Mouse (Mus musculus): ENCODE measurements at regions not wholly inside any gene's neighbourhood (a gene's known extent, or its start where the extent isn't known, plus 50 kb on each side); places are given as distances from the start of the nearest gene placed in this dataset.

- DNase-seq, result no peak
Measured at GRCm38 (mm10) chr4:83986951-83987822, 461.8 kb downstream of the Ccdc171 start.

GRCm38 (mm10) chr4:83987846-83988245 lies 462.5 kb downstream of the Ccdc171 start:
- no peak for DNase-seq

DNA sequence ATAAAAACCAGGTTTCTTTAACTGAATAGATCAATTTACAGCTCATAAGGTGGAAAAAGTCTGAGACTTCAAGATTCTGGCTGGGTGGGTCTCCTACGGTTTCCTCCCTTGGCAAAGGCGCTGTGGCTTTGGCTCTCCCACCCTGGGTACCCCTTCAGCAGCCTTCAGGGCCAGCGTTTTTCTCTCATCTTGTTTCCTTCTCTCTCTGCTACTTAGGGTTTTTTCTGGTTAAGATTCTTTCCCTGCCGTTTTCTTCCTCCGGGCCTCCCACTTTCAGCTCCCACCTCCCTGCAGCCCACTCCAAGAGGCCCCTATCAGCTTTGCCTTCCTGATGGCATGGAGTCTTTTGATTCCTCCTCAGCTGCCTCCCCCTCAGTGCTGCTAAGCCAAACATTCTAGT lies 463.0 kb downstream of the Ccdc171 start:
- no peak for DNase-seq

- no peak for DNase-seq
Measured at GRCm38 (mm10) chr4:83990126-83990989, 465.0 kb downstream of the Ccdc171 start.

DNA sequence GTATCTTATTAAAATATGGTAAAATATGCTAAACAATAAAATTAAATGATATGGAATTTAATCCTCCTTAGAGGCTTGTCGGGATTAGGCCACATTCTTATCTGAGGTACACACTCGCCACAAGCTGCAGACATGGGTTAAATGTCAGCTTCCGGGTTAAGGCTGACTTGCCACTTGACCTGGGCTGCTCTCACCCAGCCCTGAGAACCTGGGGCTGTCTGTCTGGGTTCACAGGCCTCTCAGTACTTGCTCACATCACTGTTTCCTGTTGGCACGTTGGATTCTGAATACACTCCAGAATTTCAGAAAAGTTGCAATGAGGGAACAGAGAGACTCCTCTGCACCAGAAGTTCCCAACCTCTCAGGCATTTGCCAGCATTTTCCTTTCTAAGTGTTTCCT lies 465.9 kb downstream of the Ccdc171 start:
- DNase-seq, result no peak

DNA sequence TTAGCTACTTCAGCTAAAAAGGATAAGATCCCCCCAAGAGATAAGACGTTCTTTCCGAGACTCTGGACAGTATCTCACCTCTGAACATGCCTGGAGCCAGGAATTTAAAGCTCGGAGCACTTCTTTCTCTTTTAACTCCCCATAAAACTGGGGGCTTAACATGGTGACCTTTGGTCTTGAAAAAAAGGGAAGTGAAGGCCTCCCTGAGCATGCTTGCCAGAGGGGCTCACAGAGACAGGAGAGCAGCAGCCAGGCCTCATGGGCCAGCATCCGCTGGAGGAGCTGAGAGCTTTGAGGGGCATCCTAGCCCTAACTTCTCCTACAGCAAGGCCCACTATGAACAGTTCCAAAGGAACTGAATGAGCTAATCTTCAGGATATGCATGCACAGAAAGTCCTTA lies 471.7 kb downstream of the Ccdc171 start:
- DNase-seq, result no peak

DNA sequence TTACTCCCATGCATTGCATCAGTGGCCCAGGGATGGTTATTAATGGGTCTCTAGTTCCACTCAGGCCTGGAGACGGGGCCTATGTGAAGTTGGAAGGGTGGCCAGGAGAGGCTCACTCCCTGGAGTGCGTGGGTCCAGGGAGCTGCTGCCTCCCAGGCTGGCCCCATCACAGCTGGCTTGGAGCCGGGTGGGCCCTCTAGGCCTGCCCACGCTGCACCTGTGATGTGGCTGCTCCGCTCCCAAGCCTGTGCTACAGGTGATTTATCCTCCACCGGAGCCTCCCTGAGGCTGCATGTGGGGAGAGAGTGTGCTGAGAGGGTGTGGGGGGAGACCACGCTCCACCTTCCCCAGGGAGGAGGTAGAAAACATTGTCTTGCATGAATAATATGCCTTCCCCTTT lies 476.3 kb downstream of the Ccdc171 start:
- DNase-seq, result no peak

DNA sequence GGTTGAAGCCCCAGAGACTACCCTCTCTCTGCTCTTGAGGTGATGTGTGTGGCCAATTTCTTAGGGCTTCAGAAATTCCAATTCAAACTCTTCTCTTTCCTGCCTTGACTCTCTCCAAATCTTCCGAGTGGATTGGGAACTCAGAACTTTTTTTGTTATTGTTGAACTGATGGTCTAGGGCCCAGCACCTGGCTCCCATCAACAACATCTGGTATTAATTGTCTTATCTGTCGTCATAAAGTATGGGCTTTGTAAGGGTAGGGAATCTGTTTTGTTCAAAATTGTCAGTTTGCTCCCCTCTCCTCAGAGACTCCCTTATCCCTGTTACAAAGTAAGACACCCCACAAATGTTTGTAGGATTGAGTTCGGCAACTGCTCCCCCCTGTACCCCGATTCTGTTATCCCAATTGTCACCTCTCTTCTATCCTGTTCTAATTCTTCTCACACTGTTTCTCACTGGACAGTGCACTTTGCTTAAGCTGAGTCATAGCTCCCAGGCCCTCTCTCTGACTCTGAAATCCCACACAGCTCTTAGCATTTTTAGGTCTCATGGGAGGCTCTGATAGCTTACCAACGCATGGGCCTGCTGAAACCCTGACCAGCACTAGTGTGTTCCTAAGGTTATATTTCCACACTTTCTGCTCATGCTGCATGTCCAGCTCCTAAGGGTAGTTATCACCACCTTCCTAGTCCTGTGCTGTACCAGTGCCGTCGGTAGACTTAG lies 478.9 kb downstream of the Ccdc171 start:
- DNase-seq, result no peak

- DNase-seq, result no peak
Measured at GRCm38 (mm10) chr4:84004786-84005382, 479.5 kb downstream of the Ccdc171 start.

DNA sequence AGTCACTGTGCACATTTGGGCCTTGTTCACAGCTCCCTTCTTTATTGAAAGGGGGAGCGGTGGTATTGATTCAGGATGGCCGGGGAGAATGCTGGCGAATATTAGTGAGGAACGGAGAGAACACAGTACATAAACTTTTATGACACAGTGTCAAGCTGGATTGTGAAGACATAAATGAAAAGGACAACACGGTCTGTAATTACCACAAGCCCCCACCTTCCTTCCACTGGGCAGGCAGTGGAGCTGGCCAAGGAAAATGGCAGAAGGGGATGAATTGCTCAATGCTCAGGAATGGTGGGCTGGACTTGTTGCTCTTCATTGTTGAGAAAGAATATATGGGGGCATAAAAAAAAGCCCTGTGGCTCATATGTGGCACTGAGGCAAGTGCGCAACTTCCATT lies 486.6 kb downstream of the Ccdc171 start:
- no peak for DNase-seq

- no peak for DNase-seq
Measured at GRCm38 (mm10) chr4:84015139-84015538, 489.8 kb downstream of the Ccdc171 start.

GRCm38 (mm10) chr4:84015552-84016169 lies 490.3 kb downstream of the Ccdc171 start:
- DNase-seq, result no peak

DNA sequence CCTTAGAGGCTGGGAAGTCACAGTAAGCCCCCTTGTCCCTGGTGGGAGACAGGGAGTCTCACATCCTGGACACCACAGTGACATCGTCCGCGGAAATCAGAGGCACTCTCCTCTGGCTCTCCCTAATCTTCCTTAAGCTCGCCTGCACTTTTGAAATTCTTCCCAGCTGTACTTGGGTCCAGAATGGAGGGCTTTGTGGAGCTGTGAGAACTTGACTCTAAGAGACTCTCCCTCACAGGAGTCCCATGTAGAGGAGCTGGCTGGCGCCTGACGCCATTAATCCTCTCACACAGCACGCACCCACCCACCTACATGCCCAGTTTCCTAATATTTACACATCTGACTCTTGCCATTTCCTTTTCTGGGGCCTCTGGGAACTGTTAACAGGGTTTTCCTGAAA lies 492.8 kb downstream of the Ccdc171 start:
- DNase-seq, result no peak

DNA sequence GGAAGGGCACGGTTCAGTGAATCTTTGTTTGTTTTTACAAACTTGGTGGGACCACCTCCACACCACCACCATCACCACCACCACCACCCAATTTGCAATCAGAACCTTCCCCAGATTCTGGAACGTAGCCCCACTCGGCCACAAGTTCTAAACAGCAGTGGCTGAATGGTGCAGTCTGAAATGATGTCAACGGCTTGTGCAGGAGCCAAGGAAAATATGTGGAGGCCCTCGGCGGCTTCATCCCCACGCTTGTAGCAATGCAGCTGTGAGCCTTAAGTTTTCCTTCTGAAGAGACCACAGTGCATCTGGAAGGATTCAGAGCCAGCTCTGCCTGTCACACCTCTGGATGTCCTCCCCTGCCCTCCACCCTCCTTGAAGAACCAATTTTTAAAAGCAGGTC lies 493.4 kb downstream of the Ccdc171 start:
- no peak for DNase-seq

GRCm38 (mm10) chr4:84019500-84020255 lies 494.3 kb downstream of the Ccdc171 start:
- no peak for DNase-seq

- no peak for DNase-seq
Measured at GRCm38 (mm10) chr4:84020692-84021091, 495.3 kb downstream of the Ccdc171 start.

GRCm38 (mm10) chr4:84022323-84022722 lies 497.0 kb downstream of the Ccdc171 start:
- DNase-seq, result no peak

DNA sequence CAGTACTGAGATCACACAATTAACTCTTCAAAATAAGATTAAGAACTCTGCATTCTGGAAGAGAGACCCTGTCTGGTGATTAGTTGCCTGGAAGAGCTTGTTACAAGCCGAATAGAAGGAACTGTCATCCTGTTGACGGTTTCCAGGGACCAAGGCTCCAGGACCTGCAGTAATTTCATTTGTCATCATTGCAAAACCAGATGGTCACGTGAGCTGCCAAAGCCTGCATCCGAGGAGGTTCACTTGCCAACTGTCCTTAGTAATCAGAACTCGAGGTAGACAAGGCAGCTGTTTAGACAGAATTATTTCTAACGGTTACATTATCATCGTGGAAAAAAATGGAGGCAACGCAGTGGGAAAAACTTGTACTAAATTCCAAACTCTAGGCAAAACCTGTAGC lies 500.8 kb downstream of the Ccdc171 start:
- no peak for DNase-seq

- DNase-seq, result no peak
Measured at GRCm38 (mm10) chr4:84028120-84028519, 502.8 kb downstream of the Ccdc171 start.

GRCm38 (mm10) chr4:84030916-84031315 lies 505.6 kb downstream of the Ccdc171 start:
- DNase-seq, result no peak

GRCm38 (mm10) chr4:84032505-84032904 lies 507.2 kb downstream of the Ccdc171 start:
- DNase-seq, result no peak

- no peak for DNase-seq
Measured at GRCm38 (mm10) chr4:84035347-84035746, 510.0 kb downstream of the Ccdc171 start.
